Mouse (Mus musculus): ENCODE results near the gene Lamc2. TPM values are rescaled to one million over a fixed set of nuclear protein-coding genes. Genes with fewer than 3 reads are reported as not detected.

Gene Lamc2
- polyA plus RNA-seq, 1 experiment from 2014 or later: 71.8 TPM

Other genes starting within 250 kb of the Lamc2 start
- 3.8 and 7.2 TPM in 2 replicates for gene Nmnat2, start 231.5 kb downstream of the Lamc2 start, polyA plus RNA-seq (2015; fragmentation: Nextera tagmentation; extraction: Ambion mirVana)
- 126 and 135 TPM in 2 replicates for gene Lamc1, start 146.3 kb upstream of the Lamc2 start, polyA plus RNA-seq (2015; fragmentation: Nextera tagmentation; extraction: Ambion mirVana)
- gene Shcbp1l, start 238.7 kb upstream of the Lamc2 start, polyA plus RNA-seq (2015; fragmentation: Nextera tagmentation; extraction: Ambion mirVana): 0.13 and 0.21 TPM in 2 replicates

All from lung, embryonic 16.5 days (tissue).